Mouse (Mus musculus): ENCODE data around the gene Calhm2.
A peak's percentile ranks its signal among the peaks of the same experiment; 100 is the strongest.

DNA sequence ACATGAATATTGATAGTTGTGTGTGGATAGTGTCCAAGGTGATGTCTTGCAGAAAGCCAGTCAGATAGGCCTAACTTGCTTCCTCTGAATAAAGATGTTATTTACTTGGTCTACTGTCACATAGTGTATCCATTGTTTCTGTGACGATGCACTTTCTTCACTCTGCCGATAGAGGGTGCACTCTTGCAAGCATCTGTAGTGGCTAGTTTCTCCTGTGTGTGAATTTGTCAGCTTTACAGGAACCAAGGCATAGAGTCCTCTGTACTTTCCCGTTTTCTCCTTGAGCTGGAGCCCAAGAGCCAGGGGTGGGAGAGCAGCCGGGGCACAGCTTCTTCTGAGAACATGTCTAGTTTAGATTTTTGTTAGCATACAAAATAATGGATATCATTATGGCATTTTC lies 17.0 kb downstream of the Calhm2 start:
- peak; percentile 89 for TF ChIP-seq CTCF (IDR thresholded peaks at IDR 0.05; ENCODE audit: low read depth)
- TF ChIP-seq EP300 (IDR thresholded peaks at IDR 0.05; ENCODE audit: low read depth): no peak

Data from liver, postnatal 0 days (tissue).